Mouse (Mus musculus) liver, postnatal 0 days (tissue): ENCODE data around the gene Cep170b. TPM values are rescaled to one million over a fixed set of nuclear protein-coding genes. Genes with fewer than 3 reads are reported as not detected.

Source experiments
- ATAC-seq: fragments of 200-750 bp; cut with Nextera tagmentation; 2 replicates; pipeline ENCODE4 v1.8.0; 2017; ENCODE audit warnings: mild to moderate bottlenecking, moderate library complexity
- DNase-seq: peaks from one replicate; pipeline ENCODE4 v3.0.0-alpha.2; 2016
- H3K27ac ChIP-seq: fragments of 300-500 bp; sonication (generic); 2 replicates; pipeline ENCODE4 v1.5.1; 2014; ENCODE audit warnings: antibody characterized with exemption, moderate library complexity, mild to moderate bottlenecking, low read depth
- H3K27me3 ChIP-seq: fragments of 300-500 bp; sonication (generic); 2 replicates; pipeline ENCODE4 v1.6.1; 2014; ENCODE audit warnings: low read length, control low read depth, mixed read lengths; ENCODE audit not compliant: insufficient read depth
- H3K36me3 ChIP-seq: fragments of 300-500 bp; sonication (generic); replicated peaks from 2 replicates; pipeline ENCODE4 v1.6.1; 2014; ENCODE audit warnings: mild to moderate bottlenecking, control low read depth, low read length, moderate library complexity, mixed read lengths; ENCODE audit not compliant: insufficient read depth
- H3K4me1 ChIP-seq: fragments of 300-500 bp; sonication (generic); 2 replicates; pipeline ENCODE4 v1.6.1; 2014; ENCODE audit warnings: antibody characterized with exemption, mild to moderate bottlenecking, control low read depth; ENCODE audit not compliant: insufficient read depth
- H3K4me2 ChIP-seq: fragments of 300-500 bp; sonication (generic); 2 replicates; pipeline ENCODE4 v1.6.1; 2014; ENCODE audit warnings: low read depth, mild to moderate bottlenecking, low read length, moderate library complexity, mixed read lengths
- H3K4me3 ChIP-seq: fragments of 300-500 bp; sonication (generic); 2 replicates; pipeline ENCODE4 v1.5.1; 2014; ENCODE audit warnings: low read depth, low read length
- H3K9ac ChIP-seq: fragments of 300-500 bp; sonication (generic); replicated peaks from 2 replicates; pipeline ENCODE4 v1.6.1; 2014; ENCODE audit warnings: mild to moderate bottlenecking, moderate library complexity
- H3K9me3 ChIP-seq: fragments of 300-500 bp; sonication (generic); 2 replicates; pipeline ENCODE4 v1.6.1; 2016; ENCODE audit warnings: mild to moderate bottlenecking, control low read depth, low read length, mixed read lengths
- CTCF ChIP-seq: sonication (generic); IDR thresholded peaks from 2 replicates; pipeline ENCODE4 v1.5.1; 2016; ENCODE audit warnings: antibody characterized with exemption, low read depth
- EP300 ChIP-seq: IDR thresholded peaks from 2 replicates; pipeline ENCODE4 v1.6.1; 2016; ENCODE audit warnings: antibody characterized with exemption, low read depth, mild to moderate bottlenecking
- WGBS: fragments of 180-500 bp; shearing (Covaris S2); extraction: QIAGEN DNeasy Blood & Tissue Kit; methylation state at CpG from one replicate; pipeline ENCODE4 v1.1.7; 2014; ENCODE audit not compliant: insufficient replicate concordance; 5-methylcytosine and 5-hydroxymethylcytosine counted together
- polyA plus RNA-seq: library from polyadenylated mRNA; unstranded; fragments of >200 nt; fragmentation: Nextera tagmentation; extraction: Ambion mirVana; gene quantifications from 2 replicates; pipeline ENCODE4 v1.2.1, GENCODE M21; 2015

Gene Cep170b
- polyA plus RNA-seq, 1 experiment from 2014 or later: 4.0 TPM

DNA sequence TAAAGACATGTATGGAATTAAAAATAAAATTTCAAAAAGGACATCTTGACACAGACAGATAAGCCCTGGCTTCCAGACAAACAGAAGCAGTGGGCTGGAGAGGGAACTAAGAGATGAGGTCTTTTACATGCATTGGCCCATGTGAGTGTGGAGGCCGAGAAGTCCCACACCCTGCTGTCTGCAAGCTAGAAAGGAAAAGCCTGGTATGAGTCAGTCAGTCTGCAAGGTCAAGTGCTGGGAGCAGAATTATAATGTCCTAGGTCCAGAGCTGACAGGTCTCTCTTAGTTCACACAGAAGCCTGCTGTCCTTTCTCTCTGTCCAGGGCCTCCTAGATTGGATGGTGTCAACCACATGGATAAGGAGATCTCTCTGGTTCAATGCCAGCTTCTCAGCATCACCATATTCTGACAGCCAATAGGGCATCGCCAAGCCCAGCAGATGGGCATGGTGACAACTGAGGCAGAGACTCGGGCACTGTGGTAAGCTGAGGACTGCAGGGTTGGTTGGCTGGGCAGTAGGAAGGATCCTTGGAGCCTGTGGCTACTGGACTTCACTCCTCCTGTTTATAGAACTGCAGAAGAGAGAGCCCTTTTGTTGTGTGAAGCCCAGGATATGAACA, 23.3 kb upstream of the Cep170b start:
- H3K27me3 ChIP-seq: peaks cover 15% of the 10 kb centered on the region
- no peak overlapping the region for H3K27ac ChIP-seq
- no peak overlapping the region for H3K4me3 ChIP-seq
- no peaks in the 10 kb centered on the region for H3K9me3 ChIP-seq
- H3K4me1 ChIP-seq: peaks cover 14% of the 10 kb centered on the region
- H3K36me3 ChIP-seq: no peaks in the 10 kb centered on the region
- TF ChIP-seq CTCF (no peak), EP300 (no peak)
- no peak for ATAC-seq
- H3K9ac ChIP-seq: no peak overlapping the region
- no peak overlapping the region for H3K4me2 ChIP-seq
- DNase-seq: no peak
- WGBS: 60% methylated on average over 3 of the region's 3 CpGs

DNA sequence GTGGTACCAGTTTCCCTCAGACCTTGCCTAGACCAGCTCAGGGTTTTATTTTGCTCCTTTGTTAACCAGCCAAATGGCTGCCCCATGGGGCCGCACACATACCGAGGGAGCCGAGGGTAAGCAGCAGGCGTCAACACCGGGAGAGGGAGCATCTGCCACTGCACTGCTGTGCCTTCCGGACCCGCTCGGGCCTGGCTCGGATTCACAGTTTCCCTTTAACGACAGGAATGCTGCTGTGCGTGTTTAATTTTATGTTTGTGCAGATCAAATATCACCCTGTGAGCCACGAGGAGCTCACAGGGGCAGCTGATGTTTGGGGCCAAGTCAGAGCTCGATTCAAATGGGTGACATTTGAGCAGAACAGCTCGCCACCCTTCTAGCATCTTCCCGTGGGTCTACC, 19.7 kb upstream of the Cep170b start:
- no peaks in the 10 kb centered on the region for H3K36me3 ChIP-seq

DNA sequence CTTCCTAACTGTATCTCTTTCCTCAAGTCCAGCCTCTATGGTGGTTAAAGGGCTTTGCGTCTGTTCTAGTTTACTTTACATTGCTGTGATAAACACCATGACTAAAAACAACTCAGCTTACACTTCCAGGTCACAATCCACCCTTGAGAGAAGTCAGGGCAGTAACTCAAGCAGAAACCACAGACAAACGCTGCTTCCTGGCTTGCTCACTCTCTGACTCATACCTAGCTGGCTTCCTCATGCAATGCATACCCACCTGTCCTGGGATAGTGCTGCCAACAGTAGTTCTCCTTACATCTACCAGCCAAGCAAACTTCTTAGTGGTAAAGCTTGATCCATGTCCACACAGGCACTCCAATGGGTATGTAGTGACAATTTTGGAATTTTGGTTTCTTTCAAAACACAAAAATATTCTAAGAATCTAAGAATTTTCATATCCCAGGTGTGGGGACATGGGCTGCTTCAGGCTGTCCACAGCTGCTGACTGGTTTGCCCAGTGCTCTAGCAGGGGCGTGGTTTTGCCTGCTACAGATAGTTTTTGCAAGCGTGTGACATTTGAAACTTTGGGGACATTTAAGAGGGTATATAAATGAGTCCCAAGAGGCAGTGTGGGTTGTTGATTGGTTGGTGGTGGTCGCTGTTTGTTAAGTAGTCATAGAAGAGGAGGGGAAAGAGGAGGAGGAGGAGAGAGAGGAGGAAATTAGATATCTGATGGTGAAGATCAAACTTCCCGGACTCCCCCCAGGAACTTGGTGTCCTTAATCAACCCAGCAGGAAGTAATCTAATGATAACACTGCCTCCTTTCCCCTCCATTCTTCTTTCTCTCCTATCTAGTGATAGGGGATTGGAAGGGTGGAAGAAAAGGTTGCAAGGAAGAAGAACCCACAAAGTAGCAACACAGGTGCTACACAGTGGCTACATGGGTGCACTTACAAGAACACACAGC, 17.6 kb upstream of the Cep170b start:
- no peak overlapping the region for H3K27ac ChIP-seq
- H3K36me3 ChIP-seq: no peaks in the 10 kb centered on the region
- H3K4me1 ChIP-seq: 0 out of 2 replicates have a peak, but pooled peaks cover 5% of the 10 kb centered on the region
- H3K27me3 ChIP-seq: peaks cover 23% of the 10 kb centered on the region
- H3K9me3 ChIP-seq: no peaks in the 10 kb centered on the region
- no peak overlapping the region for H3K9ac ChIP-seq
- H3K4me3 ChIP-seq: no peak overlapping the region
- WGBS: 35% methylated on average over 6 of the region's 6 CpGs
- H3K4me2 ChIP-seq: no peak overlapping the region
- no peak for DNase-seq
- ATAC-seq: no peak
- TF ChIP-seq EP300 (no peak), CTCF (no peak)

More for the DNA sequence above, 19.7 kb upstream of the Cep170b start:
- no peaks in the 10 kb centered on the region for H3K4me1 ChIP-seq
- no peak overlapping the region for H3K4me3 ChIP-seq
- DNase-seq (no peak), ATAC-seq (no peak)
- H3K27ac ChIP-seq: no peak overlapping the region
- H3K27me3 ChIP-seq: peaks cover 19% of the 10 kb centered on the region
- H3K4me2 ChIP-seq: 0 out of 2 replicates have a peak overlapping the region, but pooled peaks have one; percentile 2
- H3K9ac ChIP-seq: no peak overlapping the region
- WGBS: 17% methylated on average over 15 of the region's 15 CpGs
- TF ChIP-seq EP300 (no peak), CTCF (no peak)
- no peaks in the 10 kb centered on the region for H3K9me3 ChIP-seq

DNA sequence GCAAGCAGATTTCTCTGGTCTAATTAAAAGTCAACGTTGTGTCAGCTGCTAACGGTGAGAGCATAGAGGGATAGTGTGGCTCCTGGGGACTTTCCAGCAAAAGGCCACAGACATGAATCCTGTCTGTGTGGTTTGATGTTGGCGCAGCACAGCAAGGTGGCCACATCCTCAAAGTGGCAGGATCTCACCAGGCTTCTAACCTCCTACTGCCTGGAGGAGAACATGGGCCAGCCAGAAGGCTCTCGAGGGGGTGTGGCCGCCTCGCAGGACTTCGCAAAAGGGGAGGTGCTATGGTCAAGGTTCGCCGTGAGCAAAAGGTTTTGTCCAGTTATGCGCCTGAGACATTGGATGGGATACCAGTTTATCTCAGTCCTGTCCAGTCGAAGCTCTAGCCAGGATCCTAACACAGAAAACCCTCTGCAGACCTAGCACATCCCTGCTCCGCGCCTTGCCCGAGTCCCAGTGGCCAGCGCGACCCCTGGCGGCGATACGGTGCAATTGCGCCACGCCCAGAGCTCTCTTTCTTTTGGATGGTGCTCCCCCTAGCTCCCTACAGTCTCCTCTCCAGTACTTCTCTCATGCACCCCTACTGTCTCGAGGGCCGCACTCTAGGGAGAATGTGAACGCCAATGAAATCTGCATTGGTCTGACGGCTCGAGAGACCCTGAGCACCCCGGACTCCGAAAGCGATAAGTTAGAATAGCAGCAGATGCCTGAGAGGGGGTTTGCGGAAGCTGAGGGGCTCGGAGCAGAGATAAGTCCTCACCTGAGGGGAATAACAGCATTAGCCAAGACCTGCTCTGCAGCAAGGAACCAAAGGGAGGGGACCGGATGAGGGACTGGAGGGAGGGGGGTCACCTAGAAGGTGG, 13.3 kb upstream of the Cep170b start:
- no peaks in the 10 kb centered on the region for H3K9me3 ChIP-seq
- H3K9ac ChIP-seq: no peak overlapping the region
- TF ChIP-seq CTCF (peak; percentile 99), EP300 (no peak)
- H3K4me3 ChIP-seq: no peak overlapping the region
- DNase-seq (peak; percentile 88), ATAC-seq (peak; percentile 80)
- peaks cover 11% of the 10 kb centered on the region; the same call in 1 of the 2 replicates for H3K27me3 ChIP-seq
- H3K4me2 ChIP-seq: peak overlapping the region; percentile 37
- 0 out of 2 replicates have a peak, but pooled peaks cover 5% of the 10 kb centered on the region for H3K4me1 ChIP-seq
- H3K27ac ChIP-seq: no peak overlapping the region
- no peaks in the 10 kb centered on the region for H3K36me3 ChIP-seq
- WGBS: 12% methylated on average over 32 of the region's 32 CpGs

DNA sequence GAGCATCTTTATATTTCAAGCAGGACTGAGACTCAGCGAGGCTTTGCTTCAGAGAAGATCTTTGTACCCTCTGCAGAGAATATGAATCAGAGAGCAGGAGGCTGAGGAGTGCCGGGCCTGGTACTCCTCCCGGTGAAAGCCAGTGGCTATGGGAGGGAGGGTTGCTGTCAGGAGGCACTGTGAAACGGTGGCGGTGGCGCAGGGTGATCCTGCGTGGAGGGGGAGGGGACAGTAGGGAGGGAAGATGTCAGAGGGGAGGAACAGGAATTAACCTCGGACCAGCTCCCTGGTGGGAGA, 12.7 kb upstream of the Cep170b start:
- no peak overlapping the region for H3K4me2 ChIP-seq
- 0 out of 2 replicates have a peak, but pooled peaks cover 5% of the 10 kb centered on the region for H3K4me1 ChIP-seq
- DNase-seq: no peak
- no peak overlapping the region for H3K4me3 ChIP-seq
- no peaks in the 10 kb centered on the region for H3K9me3 ChIP-seq
- H3K9ac ChIP-seq: no peak overlapping the region
- TF ChIP-seq CTCF (no peak), EP300 (no peak)
- peaks cover 8% of the 10 kb centered on the region; the same call in 1 of the 2 replicates for H3K27me3 ChIP-seq
- H3K36me3 ChIP-seq: no peaks in the 10 kb centered on the region
- ATAC-seq: no peak; the same call in 1 of the 2 replicates
- H3K27ac ChIP-seq: no peak overlapping the region
- 24% methylated on average over 8 of the region's 8 CpGs for WGBS
